Mouse (Mus musculus) adrenal gland, adult 2 months (tissue): ENCODE measurements at regions not wholly inside any gene's neighbourhood (a gene's known extent, or its start where the extent isn't known, plus 50 kb on each side); places are given as distances from the start of the nearest gene placed in this dataset.

Source experiments
- DNase-seq: peaks from one replicate; pipeline ENCODE4 v3.0.0; 2021

DNA sequence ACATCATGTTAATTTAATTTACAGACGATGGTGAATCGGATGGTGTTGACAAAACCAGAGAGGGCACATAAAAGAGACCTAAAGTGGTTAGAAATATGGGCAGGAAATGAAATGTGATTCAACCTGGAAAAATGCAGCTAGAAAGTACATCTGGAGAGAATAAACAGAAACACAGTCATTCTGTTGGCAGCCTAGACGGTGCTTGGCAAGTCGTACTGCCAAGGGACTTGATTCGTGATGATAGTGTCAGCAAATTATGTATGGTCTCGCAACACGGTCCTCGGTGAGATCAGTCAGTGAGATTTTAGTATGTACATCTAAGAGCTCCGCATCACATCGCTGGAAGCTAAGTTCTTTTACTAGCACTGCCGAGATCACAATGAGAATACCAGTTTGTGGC lies 338.3 kb upstream of the Pmfbp1 start:
- no peak for DNase-seq

GRCm38 (mm10) chr8:109156016-109156415 lies 337.8 kb upstream of the Pmfbp1 start:
- no peak for DNase-seq

GRCm38 (mm10) chr8:109172701-109173100 lies 321.1 kb upstream of the Pmfbp1 start:
- no peak for DNase-seq

DNA sequence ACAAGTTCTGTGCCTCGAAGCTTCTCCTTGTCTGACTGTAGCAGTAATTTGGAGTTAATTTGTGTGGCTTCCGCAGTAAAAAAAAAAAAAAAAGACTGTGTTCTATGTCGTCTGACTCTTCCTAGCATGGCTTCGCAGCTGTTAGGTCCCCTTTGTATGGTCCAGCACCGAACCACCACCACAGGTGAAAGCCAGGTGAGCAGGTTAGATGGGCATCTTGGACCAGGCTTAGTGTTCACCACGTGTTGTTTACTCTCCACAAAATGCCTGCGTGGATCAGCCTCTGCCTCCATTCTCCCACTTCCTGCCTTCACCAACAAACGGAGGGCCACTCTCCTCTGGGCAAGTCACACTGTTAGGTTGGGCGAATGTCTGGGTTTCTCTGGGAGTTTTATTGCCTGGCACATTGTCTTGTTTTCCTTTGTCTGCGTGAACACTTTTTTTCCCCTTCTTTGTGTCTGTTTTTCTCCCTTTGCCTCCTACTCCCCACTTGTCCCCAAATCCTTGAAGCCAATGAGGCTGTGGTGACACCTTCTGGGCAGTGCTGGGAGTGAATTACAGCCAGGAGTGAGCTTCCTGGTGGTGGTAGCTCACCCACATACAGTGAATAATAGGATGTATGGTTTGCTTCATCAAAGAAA lies 308.1 kb upstream of the Pmfbp1 start:
- peak; percentile 82 for DNase-seq

DNA sequence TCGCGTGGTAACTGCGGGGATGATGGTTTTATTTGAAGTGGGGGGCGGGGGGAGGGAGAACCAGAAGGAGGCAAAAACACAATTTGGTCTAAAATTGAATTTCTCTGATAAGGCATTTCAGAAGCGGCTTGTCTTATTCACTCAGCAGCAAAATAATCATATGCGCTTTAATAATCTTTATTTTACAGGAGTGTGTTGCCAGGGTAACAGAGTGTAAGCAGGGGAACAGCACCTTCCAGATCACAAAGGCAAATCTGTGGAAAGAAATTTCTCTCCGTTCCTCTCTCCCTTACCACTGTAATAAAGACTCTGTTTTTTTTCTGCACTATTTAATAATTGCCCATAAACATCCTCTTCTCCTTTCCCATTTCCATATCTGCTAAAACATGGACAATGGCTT lies 306.2 kb upstream of the Pmfbp1 start:
- DNase-seq: no peak

DNA sequence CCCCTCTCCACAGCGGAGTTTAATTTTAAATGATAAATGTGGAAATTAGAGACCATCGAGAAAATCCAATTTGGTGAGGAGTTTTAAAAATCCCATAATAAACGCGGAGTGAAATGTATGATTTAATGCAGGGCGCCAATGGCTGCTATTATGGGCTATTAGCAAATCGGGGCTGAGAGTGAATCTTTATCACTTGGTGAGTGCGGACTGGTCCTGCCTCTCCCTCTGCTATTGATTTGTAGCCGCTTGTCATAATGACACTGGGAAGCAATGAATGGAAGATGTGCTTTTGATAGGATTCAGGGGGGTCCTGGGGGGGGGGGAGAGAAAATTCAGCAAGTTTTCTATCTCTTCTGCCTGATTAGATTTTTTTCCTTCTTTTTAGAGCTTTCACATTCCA lies 279.6 kb upstream of the Pmfbp1 start:
- DNase-seq: no peak

DNA sequence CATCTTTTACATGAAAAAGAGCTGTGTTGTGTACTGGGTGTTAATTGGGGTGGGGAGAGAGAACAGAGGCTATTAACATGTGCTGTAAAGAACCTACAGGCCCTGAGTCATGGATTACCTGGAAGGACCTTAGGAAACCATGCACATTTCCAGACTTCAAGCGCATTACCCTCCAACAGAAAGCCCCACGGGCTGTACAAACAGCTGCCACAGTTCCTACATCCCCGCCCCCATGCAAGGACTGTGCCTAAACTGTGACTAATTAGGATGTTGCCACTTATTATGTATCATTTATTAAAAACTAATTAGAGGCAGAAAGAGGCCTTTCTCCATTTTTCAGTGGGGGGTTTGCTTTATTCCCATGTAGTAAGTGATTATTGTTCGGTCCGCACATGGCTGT lies 277.5 kb upstream of the Pmfbp1 start:
- DNase-seq: no peak

- DNase-seq: peak; percentile 66
These were observed 276.5 kb upstream of the Pmfbp1 start for GRCm38 (mm10) chr8:109217326-109217725.

- no peak for DNase-seq
These were observed 261.3 kb upstream of the Pmfbp1 start for GRCm38 (mm10) chr8:109232281-109233234.

GRCm38 (mm10) chr8:109245526-109245925 lies 248.3 kb upstream of the Pmfbp1 start:
- no peak for DNase-seq

DNA sequence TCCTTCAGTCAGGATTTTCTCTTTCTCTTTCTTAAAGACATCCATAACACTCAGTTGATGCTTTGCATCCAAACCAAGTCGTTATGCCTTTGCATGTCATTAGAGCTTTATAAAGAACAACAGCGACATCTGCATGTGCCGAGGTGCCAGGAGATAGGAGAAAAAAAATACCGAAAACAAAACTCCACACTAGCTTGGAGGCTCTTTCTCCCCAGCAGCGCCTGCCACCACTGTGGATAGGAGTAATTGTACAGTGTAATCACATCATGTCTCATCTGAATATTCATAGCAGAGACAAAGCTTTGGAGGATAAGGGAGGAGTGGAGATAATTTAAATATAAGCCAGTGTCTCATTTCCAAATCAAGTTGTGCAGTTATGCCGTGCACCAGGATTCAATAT lies 246.0 kb upstream of the Pmfbp1 start:
- DNase-seq: no peak

DNA sequence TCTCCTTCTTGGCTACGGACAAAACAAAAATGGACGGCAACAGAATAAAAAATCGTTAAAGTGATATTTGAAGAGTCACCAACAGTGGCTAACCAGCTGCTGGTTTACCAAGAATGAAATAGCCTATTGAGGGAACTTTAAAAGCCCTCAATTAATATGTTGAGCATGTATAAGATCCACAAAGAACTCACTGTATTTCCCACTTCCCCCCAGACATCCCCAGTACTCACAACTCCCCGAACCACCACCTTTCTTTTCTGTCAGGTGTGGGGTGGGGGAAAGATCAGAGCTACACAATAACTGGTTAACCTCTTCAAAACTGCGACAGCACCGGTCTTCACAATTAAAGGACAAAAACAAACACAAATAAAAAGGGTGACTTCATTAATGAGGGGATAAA lies 245.5 kb upstream of the Pmfbp1 start:
- no peak for DNase-seq

DNA sequence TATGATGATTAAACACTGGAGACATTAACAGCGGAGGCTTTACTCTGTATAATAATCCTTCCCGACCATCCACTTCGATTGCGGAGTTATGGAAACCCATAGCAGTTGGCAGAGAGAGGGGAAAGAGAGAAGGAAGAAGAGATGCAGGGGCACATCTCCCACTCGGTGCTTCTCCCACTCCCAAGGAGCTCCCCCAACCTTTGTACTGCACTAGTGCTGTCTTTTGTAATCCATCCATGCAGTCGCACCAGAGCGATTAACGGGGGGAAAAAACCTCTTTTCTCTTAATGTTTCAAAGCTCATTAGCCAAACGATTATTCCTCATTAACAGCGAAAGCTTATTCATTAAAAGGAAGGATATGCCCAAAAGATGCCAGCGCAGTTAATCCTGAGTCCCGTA lies 244.6 kb upstream of the Pmfbp1 start:
- no peak for DNase-seq

DNA sequence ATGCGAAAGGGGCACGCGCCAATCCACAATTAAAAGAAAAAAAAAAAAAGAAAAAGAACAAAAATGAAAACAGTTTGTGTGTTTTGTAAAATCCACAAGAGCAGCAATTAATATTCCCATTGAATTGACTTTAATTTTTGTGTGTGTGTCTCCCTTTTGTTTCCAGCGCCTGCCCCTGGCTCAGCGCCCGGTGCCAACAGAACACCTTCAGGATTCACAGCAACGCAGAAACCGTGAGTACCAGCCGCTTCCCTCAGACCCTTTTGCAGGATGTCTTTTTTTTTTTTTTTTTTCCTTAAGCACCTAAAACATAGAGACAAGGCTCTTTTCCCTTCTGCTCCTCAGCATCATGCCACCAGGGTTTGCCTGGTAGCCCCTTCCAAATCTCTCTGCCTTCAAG lies 244.1 kb upstream of the Pmfbp1 start:
- no peak for DNase-seq

DNA sequence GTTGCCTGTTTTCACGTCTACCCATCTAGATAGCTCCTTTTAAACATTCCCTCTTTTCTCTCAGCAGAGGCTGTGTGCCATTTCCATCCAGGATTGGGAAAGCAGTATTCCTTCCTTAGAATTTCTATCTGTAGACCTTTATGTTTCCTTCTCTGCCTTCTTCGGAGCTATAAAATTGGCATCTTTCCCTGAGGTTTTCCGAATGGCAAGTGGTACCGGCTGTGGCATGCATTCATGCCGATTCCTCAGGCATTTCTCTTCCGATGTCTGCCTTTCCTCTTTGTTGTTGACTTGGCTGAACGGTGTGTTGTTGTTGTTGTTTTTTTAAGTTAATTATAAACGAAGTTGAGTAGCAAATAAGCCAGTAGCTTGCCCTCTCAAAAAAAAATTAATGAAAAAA lies 243.3 kb upstream of the Pmfbp1 start:
- no peak for DNase-seq

DNA sequence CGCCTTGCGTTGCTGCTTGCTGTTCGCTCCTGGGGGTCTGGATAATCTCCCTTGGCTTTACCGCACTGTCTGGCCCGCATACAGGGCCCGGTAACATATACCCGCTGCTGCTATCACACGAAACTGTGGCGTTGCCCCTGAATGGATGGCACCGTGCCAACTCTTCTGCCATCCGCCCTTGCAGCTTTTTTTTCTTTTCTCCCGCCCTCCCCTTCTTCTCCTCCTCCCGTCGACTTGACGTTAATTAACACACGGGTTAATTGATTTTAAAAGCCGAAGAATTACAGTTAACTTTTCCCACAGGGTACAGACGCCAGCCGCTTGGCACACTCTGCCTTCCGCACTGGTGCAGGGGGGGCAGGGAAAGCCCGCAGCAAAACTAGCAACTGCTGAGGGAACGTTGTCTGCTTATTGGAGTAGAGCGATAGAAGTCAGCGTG lies 242.4 kb upstream of the Pmfbp1 start:
- DNase-seq: peak; percentile 2

DNA sequence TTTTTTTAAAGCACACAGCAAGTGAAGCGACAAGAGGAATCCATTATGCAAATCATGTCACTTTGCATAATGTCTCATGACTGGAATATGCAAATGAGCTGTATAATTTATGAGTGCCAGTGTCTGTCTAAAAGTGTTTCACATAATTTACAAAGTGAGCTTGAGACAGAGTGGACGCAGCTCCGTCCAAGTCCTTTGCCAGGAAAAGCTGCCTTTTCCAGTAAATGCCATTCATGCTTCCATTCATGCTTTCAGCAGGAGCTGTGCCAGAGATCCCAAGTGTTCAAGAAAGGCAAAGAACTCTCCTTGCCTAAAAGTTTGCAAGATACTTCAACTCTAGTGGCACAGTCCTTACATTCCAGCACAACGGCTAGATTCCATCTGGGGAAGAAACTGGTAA lies 241.4 kb upstream of the Pmfbp1 start:
- DNase-seq: no peak

DNA sequence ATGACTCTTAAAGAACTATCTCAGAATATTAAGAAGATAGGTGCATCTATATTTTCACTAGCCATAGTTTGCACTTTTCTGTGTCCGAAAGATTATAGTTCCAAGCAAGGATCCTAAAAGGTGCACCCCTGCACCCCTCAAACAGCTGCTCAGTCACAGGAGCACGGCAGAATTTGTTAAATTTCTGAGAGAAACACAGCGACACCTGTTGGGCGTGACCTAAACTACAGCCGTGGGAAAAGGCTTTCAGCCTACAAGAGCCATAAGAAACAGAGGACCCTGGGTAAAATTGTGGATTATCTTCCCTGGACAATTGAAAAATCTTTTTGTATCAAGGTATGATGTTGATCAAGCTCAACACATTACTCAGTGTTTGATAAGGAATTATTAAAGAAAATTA lies 214.7 kb upstream of the Pmfbp1 start:
- DNase-seq: peak; percentile 22

DNA sequence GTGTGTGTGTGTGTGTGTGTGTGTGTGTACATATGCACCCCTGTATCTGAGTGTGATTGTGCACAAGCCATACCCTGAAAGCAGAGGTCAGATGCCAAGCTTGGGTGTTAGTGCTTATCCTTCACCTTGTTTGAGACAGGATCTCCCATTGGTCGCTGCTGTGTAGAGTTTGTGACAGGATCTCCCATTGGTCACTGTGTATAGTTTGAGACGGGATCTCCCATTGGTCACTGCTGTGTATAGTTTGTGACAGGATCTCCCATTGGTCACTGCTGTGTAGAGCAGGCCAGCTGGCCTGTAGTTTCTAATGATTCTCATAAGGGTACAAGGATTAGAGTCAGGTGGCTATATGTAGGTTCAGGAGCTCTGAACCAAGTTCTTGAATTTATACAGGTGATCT lies 213.3 kb upstream of the Pmfbp1 start:
- peak; percentile 1 for DNase-seq

- no peak for DNase-seq
These were observed 212.2 kb upstream of the Pmfbp1 start for GRCm38 (mm10) chr8:109281598-109281997.

GRCm38 (mm10) chr8:109310670-109311386 lies 183.0 kb upstream of the Pmfbp1 start:
- DNase-seq: no peak

GRCm38 (mm10) chr8:109311484-109312210 lies 182.2 kb upstream of the Pmfbp1 start:
- no peak for DNase-seq
